Mouse (Mus musculus): Measurements from ENCODE around the gene Ints11. TPM values are rescaled to one million over a fixed set of nuclear protein-coding genes. Genes with fewer than 3 reads are reported as not detected.

Ints11 gene
- polyA plus RNA-seq, 1 experiment from 2014 or later, result 79.3 TPM

GRCm38 (mm10) chr4:155841651-155842270 lies 27.6 kb upstream of the Ints11 start:
- H3K27ac ChIP-seq (ENCODE audit: low read depth, low read length), result no peak overlapping the region
- ATAC-seq (replicated peaks; ENCODE audit: low FRiP score) (no peak), DNase-seq (ENCODE audit: low spot score) (no peak)
- H3K4me2 ChIP-seq, result peak overlapping the region; percentile 98
- H3K4me3 ChIP-seq (ENCODE audit: low read depth, low read length), result peak overlapping the region; percentile 59
- H3K36me3 ChIP-seq (ENCODE audit: control insufficient read depth, insufficient read depth, low read length), result 0 out of 2 replicates have a peak, but pooled peaks cover 3% of the 10 kb centered on the region
- no peak overlapping the region for H3K9ac ChIP-seq (ENCODE audit: low read depth, low read length)
- peaks cover 8% of the 10 kb centered on the region for H3K27me3 ChIP-seq (replicated peaks; ENCODE audit: control insufficient read depth, insufficient read depth, low read length)
- peaks cover 28% of the 10 kb centered on the region for H3K4me1 ChIP-seq (replicated peaks; ENCODE audit: control insufficient read depth, insufficient read depth, low read length)
- no peaks in the 10 kb centered on the region for H3K9me3 ChIP-seq (ENCODE audit: control insufficient read depth, low read length)
- WGBS, result 38% methylated on average over 38 of the region's 38 CpGs

GRCm38 (mm10) chr4:155843231-155843630 lies 26.1 kb upstream of the Ints11 start:
- Histone ChIP-seq H3K4me1 (replicated peaks; ENCODE audit: control insufficient read depth, insufficient read depth, low read length) (peaks cover 32% of the 10 kb centered on the region), H3K36me3 (ENCODE audit: control insufficient read depth, insufficient read depth, low read length) (0 out of 2 replicates have a peak, but pooled peaks cover 3% of the 10 kb centered on the region), H3K4me2 (no peak overlapping the region), H3K27ac (ENCODE audit: low read depth, low read length) (no peak overlapping the region), H3K9me3 (ENCODE audit: control insufficient read depth, low read length) (no peaks in the 10 kb centered on the region), H3K4me3 (ENCODE audit: low read depth, low read length) (no peak overlapping the region), H3K9ac (ENCODE audit: low read depth, low read length) (no peak overlapping the region), H3K27me3 (replicated peaks; ENCODE audit: control insufficient read depth, insufficient read depth, low read length) (peaks cover 8% of the 10 kb centered on the region)
- DNase-seq (ENCODE audit: low spot score) (no peak), ATAC-seq (replicated peaks; ENCODE audit: low FRiP score) (no peak)
- 86% methylated on average over 5 of the region's 5 CpGs for WGBS

- Histone ChIP-seq H3K4me3 (ENCODE audit: low read depth, low read length) (peak within 1 kb of the TSS; percentile 95), H3K4me1 (replicated peaks; ENCODE audit: control insufficient read depth, insufficient read depth, low read length) (peaks cover 24% of the 10 kb centered on the region), H3K9ac (ENCODE audit: low read depth, low read length) (peak within 1 kb of the TSS; percentile 91), H3K4me2 (peak within 1 kb of the TSS; percentile 98), H3K27ac (ENCODE audit: low read depth, low read length) (peak within 1 kb of the TSS; percentile 54), H3K9me3 (ENCODE audit: control insufficient read depth, low read length) (no peaks in the 10 kb centered on the region), H3K36me3 (ENCODE audit: control insufficient read depth, insufficient read depth, low read length) (0 out of 2 replicates have a peak, but pooled peaks cover 3% of the 10 kb centered on the region), H3K27me3 (replicated peaks; ENCODE audit: control insufficient read depth, insufficient read depth, low read length) (no peaks in the 10 kb centered on the region)
- 3% methylated on average over 65 of the region's 65 CpGs for WGBS
- DNase-seq (ENCODE audit: low spot score), result peak; percentile 94
- peak; percentile 90 for ATAC-seq (replicated peaks; ENCODE audit: low FRiP score)
Measured at GRCm38 (mm10) chr4:155846871-155847578, 22.3 kb upstream of the Ints11 start, which contains the start of gene Dvl1. Gene Dvl1, plus strand, starts transcription at chr4:155847402.

GRCm38 (mm10) chr4:155847591-155848352 lies 21.6 kb upstream of the Ints11 start:
- peak; percentile 69 for DNase-seq (ENCODE audit: low spot score)
- Histone ChIP-seq H3K4me3 (ENCODE audit: low read depth, low read length) (peak overlapping the region; percentile 95), H3K9me3 (ENCODE audit: control insufficient read depth, low read length) (no peaks in the 10 kb centered on the region), H3K4me2 (peak overlapping the region; percentile 98), H3K9ac (ENCODE audit: low read depth, low read length) (peak overlapping the region; percentile 91), H3K27me3 (replicated peaks; ENCODE audit: control insufficient read depth, insufficient read depth, low read length) (no peaks in the 10 kb centered on the region), H3K36me3 (ENCODE audit: control insufficient read depth, insufficient read depth, low read length) (0 out of 2 replicates have a peak, but pooled peaks cover 2% of the 10 kb centered on the region), H3K27ac (ENCODE audit: low read depth, low read length) (peak overlapping the region; percentile 54), H3K4me1 (replicated peaks; ENCODE audit: control insufficient read depth, insufficient read depth, low read length) (peaks cover 24% of the 10 kb centered on the region)
- peak; percentile 53 for ATAC-seq (replicated peaks; ENCODE audit: low FRiP score)
- 2% methylated on average over 68 of the region's 69 CpGs for WGBS

- Histone ChIP-seq H3K27me3 (replicated peaks; ENCODE audit: control insufficient read depth, insufficient read depth, low read length) (no peaks in the 10 kb centered on the region), H3K9me3 (ENCODE audit: control insufficient read depth, low read length) (no peaks in the 10 kb centered on the region), H3K36me3 (ENCODE audit: control insufficient read depth, insufficient read depth, low read length) (no peaks in the 10 kb centered on the region), H3K4me3 (ENCODE audit: low read depth, low read length) (peak overlapping the region; percentile 95), H3K4me2 (peak overlapping the region; percentile 98), H3K9ac (ENCODE audit: low read depth, low read length) (peak overlapping the region; percentile 91; the same call in 1 of the 2 replicates), H3K4me1 (replicated peaks; ENCODE audit: control insufficient read depth, insufficient read depth, low read length) (peaks cover 24% of the 10 kb centered on the region), H3K27ac (ENCODE audit: low read depth, low read length) (no peak overlapping the region)
- DNase-seq (ENCODE audit: low spot score), result no peak
- ATAC-seq (replicated peaks; ENCODE audit: low FRiP score), result no peak
- 56% methylated on average over 7 of the region's 7 CpGs for WGBS
Measured at GRCm38 (mm10) chr4:155848434-155849095, 20.8 kb upstream of the Ints11 start.

GRCm38 (mm10) chr4:155849391-155849790 lies 20.0 kb upstream of the Ints11 start:
- Histone ChIP-seq H3K27me3 (replicated peaks; ENCODE audit: control insufficient read depth, insufficient read depth, low read length) (no peaks in the 10 kb centered on the region), H3K9ac (ENCODE audit: low read depth, low read length) (no peak overlapping the region), H3K27ac (ENCODE audit: low read depth, low read length) (no peak overlapping the region), H3K9me3 (ENCODE audit: control insufficient read depth, low read length) (no peaks in the 10 kb centered on the region), H3K4me2 (peak overlapping the region; percentile 98), H3K4me3 (ENCODE audit: low read depth, low read length) (no peak overlapping the region), H3K4me1 (replicated peaks; ENCODE audit: control insufficient read depth, insufficient read depth, low read length) (peaks cover 24% of the 10 kb centered on the region), H3K36me3 (ENCODE audit: control insufficient read depth, insufficient read depth, low read length) (peaks cover 7% of the 10 kb centered on the region; the same call in 1 of the 2 replicates)
- 63% methylated on average over 2 of the region's 2 CpGs for WGBS
- no peak for ATAC-seq (replicated peaks; ENCODE audit: low FRiP score)
- DNase-seq (ENCODE audit: low spot score), result no peak

GRCm38 (mm10) chr4:155849792-155850451 lies 19.4 kb upstream of the Ints11 start:
- DNase-seq (ENCODE audit: low spot score), result no peak
- WGBS, result 73% methylated on average over 3 of the region's 3 CpGs

More at GRCm38 (mm10) chr4:155849792-155850451, 19.4 kb upstream of the Ints11 start:
- Histone ChIP-seq H3K9ac (ENCODE audit: low read depth, low read length) (no peak overlapping the region), H3K4me3 (ENCODE audit: low read depth, low read length) (no peak overlapping the region), H3K4me1 (replicated peaks; ENCODE audit: control insufficient read depth, insufficient read depth, low read length) (peaks cover 24% of the 10 kb centered on the region), H3K27ac (ENCODE audit: low read depth, low read length) (no peak overlapping the region), H3K36me3 (ENCODE audit: control insufficient read depth, insufficient read depth, low read length) (peaks cover 7% of the 10 kb centered on the region; the same call in 1 of the 2 replicates), H3K9me3 (ENCODE audit: control insufficient read depth, low read length) (no peaks in the 10 kb centered on the region), H3K4me2 (no peak overlapping the region; the same call in 1 of the 2 replicates), H3K27me3 (replicated peaks; ENCODE audit: control insufficient read depth, insufficient read depth, low read length) (no peaks in the 10 kb centered on the region)
- no peak for ATAC-seq (replicated peaks; ENCODE audit: low FRiP score)
